Mouse (Mus musculus): Measurements from ENCODE around the gene Thsd4.

The Thsd4 gene

DNA sequence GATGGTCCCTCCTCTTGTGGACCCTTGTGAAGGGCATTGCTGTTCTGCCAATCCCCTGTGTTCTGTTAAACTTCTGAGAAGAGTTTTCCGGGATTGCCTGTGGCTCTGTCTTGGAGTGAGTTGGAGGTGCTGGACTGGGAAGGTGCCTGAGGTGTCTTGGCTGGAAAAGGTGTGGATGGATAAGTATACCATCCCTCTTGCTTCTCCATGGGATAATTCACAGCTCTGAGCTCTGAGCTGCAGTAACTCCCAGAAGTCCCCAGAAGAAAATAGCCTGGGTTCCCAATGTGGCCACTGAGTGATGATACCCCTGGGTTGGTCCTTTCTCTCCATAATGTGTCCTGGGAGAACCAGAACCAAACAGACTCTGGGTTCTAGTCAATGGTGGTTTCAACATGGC is 398.8 kb downstream of the Thsd4 start:
- no peak for DNase-seq

DNA sequence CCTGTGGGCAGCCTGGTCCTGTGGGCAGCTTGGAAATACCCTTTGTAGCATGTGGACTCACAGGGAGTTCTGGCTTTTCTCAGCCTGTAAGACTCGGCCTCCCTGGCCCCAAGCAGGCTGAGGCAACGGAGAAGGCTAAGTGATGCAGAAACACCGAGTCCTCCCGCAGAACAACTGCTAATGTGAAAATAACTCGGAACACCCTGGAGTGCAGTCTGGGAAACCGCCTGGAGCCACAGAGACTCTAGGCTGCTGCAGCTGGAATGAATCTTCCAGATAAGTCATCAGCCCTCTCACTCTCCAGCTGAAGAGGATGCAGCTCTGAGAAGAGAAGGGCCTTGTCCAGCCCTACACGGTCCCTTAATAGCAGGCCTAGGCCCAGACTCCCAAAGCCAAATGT is 402.0 kb downstream of the Thsd4 start:
- DNase-seq, result no peak

DNA sequence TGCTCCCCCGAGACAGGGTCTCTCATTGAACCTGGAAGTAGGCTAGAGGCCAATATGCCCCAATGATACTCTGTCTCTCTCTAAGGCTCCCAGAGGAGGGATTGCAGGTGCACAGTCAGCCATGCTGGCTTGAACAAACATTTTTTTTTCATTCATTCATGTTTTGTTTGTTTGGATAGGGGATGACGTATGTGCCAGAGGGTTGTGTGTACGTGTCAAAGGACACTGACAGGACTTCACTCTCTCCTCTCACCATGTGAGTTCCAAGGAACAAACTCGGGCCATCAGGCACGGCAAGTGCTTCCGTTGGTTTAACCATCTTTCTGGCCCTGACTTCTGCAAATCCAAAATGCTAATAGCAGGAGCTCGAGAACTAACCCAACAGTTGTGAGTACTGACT is 404.0 kb downstream of the Thsd4 start:
- DNase-seq, result no peak

DNA sequence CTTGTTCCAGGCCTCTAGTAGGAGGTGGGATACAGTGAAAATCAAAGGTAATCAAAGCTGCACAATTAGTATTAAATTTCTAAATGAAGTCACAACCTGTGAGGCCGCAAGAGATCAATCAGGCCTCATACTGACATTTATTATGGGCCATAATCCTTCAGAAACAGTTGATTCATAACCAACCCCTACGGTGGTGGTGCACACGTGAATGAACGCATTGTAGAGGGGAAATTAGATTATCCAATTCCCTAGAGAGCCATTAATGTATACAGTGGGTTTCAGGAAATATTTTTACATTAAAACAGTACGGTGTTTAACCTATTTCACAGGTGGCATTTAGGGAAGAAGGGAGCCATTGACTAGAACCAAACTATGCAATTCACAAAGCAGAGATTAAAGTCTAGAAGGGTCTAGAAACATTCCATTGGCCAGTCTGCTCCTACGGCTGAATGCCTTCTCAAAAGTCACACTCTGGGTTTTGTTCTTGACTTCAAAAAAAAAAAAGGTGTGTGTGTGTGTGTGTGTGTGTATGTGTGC is 406.1 kb downstream of the Thsd4 start:
- DNase-seq, result no peak

DNA sequence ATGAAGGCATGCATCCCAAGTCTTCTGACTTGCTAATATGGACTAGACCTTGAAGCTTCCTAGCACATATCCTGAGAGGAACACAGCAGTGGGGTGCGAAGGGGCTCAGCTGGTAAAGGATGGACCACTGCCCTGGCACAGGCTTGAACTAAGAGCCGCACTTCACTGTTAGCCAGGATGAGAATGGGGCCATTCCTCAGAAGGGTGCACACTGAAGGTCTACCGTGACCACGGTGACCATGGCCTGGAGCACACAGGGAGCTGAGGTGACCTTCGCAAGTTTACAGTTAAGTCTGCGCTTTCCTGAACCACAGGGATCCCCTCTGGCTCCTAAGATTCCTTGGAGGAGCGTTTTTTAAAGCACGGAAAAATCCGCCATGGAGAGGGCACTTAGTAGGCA is 406.5 kb downstream of the Thsd4 start:
- DNase-seq, result no peak

DNA sequence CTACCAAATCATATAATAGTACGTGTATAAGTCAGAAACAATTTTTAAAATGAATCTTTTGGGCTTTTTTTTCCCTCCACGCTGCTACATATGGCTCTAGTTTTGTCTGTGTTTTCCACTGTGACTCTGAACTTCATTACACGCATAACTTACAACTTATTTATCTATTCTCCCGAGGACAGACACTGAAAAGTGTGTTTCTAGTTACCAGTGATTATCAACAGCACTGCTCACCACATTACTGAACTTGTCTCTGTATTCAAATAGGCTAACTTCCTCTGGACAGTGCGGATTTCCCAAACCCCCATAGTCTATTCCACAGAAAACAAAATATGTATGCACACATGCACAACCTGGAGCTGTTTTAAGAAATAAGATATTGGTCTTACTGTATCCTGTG is 411.6 kb downstream of the Thsd4 start:
- no peak for DNase-seq

DNA sequence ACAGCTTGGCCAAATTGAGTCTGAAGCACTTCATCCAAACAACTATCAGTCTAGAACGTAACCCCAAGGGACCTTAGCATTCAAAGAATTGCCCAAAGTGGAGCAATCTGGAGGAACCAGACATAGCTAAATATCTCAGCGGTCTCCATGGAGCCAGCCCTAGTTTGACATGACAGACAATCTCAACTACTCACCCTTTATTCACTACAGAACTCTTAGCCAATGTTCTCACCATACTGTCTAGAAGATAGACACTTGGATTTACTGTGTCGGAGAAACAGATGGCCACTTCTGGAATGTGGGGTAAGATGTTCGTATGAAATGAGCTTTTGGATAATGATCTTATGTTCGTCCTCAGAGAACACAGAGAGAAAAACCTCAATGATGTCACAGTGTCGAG is 415.2 kb downstream of the Thsd4 start:
- no peak for DNase-seq

DNA sequence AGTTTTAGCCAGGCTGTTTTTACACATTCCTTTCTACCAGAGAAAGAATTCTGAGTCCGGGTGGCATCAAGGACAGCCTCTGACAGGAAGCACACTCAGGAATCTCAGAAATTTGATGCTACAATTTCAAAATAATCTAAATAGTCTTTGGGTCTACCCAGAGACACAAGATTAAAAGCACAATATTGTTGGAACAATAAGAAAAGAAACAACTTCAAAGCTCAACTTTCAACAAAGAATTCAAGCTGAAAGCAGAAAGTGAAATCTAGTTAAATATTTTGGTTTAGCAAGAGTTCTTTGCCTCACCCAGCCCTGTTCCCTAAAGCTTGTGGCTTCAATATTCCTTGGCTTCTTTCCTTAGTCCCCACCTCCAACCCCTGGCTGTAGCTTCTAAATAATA is 415.7 kb downstream of the Thsd4 start:
- DNase-seq, result no peak

DNA sequence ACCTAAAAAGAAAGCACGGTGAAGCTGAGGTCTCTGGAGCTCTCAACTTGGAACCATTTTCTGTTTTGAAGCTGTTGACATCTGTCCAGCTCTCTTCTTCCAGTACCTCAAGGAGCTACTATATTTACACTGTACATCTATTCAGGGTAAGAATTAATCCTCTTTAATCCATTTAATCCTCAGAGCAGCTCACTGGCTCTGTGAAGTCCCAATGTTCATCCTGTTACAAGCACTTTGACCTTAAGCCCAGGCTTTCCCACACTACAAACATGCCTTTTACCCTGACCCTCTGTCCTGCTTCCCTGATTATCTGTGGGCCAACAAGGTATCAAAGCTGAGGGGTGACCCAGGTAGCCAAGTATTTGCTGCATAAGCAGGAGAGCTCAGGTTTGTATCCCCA is 427.6 kb downstream of the Thsd4 start:
- no peak for DNase-seq

DNA sequence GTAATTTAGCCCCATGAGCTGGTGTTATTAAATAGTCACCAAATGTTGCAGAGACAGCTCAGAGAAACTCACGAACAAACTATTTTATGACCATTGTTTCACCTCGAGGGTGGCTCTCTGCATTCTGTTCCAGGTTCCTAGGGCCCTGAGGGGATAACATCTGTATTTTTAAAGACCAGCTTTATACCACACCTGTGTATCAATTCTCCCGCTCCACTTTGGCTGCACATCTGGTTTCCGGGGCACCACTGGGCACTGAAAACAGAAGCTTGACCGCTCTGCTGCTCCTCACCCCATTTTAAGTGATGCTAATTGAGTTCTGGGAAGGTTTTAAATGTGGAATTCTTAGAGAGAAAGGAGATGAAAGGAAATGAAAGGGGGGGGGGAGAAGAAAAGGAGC is 429.4 kb downstream of the Thsd4 start:
- no peak for DNase-seq

DNA sequence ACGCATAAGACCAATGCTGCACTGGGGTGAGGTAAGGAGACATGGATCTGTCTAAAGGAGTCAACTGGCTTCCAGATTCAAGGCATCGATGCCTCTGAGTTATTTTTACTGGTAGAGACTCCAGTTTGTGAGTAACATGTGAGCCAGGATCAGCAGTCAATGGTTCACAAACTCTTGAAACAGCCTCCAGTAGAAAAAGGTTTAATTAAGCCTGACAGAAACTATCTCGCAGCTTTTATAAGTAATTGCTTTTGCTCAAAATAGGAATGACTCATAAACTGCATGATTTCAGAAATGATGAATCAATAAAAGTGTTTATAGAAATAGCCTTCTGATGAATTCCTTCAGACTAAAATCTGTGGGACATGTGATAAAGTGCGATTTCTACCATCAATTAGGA is 432.4 kb downstream of the Thsd4 start:
- no peak for DNase-seq

DNA sequence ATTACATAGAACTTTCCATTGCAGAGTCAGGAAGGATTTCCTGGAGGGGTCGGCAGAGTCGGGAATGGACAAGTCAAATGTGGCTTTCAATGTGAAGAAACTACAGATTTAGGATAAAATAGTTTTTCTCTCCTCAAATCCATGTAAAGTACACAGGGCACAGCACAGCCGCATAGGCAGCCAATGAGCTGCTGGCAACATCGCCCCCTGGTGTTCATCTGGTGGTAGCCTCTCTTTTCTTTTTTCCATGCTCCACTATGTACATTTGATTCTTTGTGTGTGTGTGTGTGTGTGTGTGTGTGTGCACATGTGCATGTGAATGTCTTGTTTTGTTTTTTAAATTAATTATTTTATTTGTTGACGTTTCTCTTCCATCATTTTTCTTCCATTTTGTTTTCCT is 433.7 kb downstream of the Thsd4 start:
- no peak for DNase-seq

DNA sequence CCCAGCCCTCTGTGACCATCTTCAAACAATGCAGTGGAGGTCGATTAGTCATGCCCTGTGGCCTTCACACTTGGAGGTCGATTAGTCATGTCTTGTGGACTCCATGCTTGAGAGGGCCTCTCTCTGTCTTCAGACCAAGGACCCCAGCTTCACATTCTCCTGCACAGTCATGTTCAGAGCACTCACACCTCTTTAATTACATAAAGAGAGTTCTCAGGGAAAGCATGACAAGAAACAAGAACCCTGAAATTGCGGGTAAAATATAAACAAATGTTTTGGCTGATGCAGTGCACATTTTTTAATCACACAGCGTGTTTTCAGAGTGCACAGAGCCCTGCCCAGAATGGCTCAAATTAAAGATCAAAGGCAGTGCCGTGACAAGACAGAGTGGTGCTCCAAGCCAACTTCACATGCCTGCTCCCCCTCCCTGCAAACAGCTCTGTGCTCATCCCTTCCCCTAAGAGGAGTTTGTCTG is 439.7 kb downstream of the Thsd4 start:
- DNase-seq, result no peak

DNA sequence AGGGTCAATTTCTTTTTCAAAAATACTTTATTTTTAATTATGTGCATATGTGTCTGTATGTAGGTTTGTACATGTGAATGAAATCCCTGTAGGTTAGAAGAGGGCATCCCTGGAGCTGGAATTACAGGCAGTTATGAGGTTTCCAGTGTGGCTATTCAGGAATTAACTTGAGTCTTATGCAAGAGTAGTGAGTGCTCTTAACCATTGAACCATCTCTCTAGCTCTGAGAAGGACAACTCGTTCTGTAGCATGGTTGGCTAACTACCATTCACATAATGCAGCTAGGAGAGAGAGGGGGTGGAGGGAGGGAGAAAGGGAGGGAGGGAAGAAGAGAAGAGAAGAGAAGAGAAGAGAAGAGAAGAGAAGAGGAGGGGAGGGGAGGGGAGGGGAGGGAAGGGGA is 444.1 kb downstream of the Thsd4 start:
- no peak for DNase-seq

DNA sequence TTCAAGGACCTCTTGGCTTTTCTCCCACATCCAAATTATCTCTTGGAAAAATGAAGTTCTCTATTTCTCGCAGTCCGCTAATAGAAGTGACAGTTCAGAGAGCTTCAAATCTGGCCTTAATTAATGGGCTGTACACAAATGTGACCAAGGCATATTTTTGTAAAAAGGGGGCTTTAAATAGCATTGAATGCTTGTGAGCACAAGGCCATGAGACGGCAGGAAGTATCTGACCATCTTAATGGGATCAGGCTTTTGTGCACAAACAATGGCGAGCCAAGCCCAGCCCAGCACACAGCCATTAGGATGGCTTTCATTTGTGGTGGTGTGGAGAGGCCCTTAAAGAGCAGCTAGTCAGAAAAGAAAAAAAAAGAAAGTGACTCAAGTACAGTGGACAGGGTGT is 445.4 kb downstream of the Thsd4 start:
- DNase-seq, result no peak

DNA sequence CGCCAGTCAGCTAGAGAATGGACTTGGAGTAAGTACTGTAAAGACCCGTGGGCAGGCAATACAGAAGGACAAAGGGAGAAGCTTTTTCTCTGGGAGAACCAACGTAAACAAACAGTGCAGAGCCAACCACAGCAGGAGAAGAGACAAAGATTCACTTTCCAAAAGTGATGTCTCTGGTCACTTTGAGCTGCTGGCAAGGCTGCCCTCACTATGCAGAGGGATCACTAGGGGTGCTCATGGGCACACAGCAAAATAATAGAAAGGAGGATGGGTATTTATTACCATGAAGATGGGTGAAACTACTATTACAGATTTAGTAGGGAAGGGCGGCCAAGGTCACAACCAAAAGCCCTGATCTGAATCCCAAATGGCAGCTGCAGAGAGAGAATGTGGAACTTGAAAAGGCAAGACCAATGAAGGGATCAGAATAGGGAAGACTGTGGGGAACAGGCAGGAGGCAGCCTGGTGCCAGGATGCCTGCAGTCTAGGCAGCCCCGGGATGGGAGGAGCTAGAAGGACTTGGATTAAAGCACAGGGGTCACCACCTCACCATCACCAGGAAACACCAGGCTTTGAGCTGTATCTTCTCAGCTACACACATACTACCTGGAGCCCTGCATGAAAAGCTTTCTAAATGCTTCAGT is 450.1 kb downstream of the Thsd4 start:
- no peak for DNase-seq

DNA sequence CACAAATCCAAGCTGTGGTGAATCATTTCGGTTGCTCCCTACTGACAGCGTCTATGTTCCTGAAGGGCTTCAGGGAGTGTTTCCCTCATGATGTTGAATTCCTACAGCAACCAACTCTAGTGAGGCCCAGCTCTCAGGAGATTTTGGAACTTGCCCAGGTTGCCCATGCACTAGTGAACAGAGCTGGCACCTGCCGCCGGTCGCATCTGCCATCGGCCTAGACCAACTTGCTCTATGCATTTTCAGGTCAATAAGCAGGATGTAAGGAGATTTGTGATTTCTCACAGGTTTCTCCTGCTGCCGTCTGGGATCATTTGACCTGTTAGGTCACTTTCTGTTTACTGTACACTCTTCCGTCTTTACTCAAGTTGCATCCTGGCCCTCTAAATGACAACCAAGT is 454.6 kb downstream of the Thsd4 start:
- no peak for DNase-seq

DNA sequence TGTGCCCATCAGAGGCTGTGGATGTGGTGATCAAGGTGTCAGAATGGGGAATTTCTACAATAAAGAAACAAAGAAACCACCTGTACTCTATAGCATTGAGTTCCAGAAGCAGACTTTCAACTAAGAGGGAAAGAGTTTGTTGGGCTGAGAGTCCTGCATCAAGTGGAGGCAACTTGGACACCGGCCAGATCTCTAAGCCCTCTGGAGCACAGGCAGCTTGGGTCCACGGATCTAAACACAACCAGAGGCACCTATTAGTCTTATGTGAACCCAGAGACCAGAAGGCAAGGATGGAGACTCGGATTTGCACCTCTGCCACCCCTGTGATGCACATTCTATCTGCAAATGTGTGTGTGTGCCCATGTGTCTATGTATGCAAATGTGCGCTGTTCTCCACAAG is 456.7 kb downstream of the Thsd4 start:
- no peak for DNase-seq

DNA sequence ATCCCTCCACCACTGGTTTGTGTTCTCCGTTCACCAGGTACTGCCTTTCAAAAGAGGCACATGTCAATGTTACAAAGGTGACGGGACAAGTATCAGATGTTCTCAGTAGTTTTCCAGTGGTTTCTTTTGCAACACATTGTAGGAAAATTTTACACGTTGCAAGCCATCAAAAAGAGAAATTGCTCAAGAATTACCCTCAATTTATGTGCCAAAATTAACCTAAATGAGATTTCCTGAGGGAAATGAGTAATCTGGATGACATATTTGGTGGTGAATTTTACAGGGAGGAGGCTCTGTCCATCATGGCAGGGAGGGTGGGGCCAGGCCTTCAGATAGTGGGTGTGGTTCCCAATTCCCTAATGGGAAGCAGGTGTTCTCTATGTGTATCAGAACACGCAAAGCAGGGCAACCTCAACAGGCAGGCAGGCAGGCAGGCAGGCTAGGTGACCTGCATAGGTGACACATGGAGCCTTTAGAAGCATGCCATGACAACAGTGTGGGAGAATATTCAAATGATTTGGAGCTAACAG is 458.6 kb downstream of the Thsd4 start:
- no peak for DNase-seq

DNA sequence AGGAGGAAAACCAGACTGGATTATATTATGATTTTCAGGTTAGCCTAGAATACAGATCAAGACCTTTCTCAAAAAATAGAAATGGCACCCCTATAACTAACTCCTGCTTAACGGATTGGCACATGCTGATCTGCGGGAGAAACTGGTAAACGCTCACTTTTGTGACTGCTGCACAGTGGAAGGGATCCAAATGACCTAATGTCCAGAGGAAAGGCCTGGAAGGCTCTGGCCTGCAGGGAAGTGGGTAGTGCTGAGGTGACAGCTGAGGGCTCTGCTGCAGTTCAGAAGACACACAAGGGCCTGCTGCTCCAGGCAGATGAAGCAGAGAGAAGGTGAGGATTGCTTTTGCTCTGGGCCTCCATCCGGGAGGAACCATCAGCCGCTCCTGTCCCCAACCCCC is 465.7 kb downstream of the Thsd4 start:
- no peak for DNase-seq

DNA sequence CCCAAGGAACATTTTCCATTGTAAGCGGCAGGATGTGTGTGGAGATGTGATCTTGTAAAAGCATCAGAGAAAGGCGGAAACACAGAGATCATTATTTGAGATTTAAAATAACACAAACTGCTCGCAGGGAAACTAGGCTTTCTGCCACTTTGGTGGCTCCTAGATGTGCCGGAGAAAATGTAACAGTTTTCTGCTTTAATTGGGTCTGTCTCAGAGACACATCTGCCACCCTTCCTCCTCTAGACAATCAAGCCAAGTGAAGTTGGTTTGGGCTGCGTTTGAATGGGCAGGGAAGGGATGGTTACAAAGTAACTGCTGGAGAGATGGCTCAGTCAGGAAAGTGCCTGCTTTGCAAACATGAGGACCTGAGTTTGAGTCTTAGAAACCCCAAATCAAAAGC is 466.9 kb downstream of the Thsd4 start:
- peak; percentile 69 for DNase-seq

DNA sequence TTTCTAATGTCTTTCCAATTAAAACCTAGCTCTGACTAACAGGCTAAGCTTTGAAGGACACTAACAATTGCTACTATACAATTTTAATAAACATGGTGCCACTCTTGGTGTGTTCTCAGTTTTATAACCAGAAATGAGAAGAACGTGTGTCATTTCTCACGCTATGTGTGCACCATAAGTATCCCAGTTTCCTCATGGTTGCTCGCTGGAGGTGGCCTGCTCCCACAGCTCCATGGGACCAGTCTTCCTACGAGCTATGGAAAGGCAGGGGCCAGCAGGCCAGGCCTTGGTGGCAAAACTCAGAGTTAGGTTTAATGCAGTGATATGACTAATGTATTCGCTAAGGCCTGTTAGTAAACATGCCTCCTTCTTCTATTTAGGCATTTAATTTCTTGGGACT is 468.7 kb downstream of the Thsd4 start:
- DNase-seq, result no peak

DNA sequence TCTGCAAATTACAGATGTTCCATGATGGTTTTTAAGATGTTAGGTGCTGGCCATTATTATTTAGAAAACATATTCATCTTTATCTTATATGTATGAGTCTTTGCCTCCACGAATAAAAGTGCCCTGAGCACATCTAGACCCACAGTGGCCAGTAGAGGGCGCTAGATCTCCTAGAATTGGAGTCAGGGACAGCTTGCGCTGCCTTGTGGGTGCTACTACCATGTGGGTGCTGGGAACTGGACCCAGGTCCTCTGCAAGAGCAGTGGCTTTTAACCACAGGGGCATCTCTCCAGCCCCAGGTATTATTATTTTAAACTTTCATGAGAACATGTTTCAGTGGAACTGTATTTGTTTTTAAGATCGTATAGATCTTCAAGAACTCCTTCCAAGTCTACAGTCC is 469.4 kb downstream of the Thsd4 start:
- no peak for DNase-seq

DNA sequence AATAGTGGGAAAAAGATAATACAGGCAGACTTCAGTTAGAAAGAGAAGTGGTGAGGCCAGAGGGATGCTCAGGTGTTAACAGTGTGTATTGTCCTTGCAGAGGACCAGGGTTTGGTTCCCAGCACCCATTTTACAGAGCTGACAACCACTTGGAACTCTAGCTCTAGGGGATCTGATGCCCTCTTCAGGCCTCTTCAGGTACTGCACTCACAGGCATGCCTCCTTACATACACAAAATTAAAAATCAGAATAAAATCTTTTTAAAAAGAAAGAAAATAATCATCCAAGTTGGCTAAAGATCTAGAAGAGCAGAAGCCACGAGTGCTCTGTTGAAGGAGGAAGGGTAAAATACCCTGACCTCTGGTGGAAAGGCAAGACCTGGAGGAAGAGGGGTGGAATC is 478.7 kb downstream of the Thsd4 start:
- no peak for DNase-seq

DNA sequence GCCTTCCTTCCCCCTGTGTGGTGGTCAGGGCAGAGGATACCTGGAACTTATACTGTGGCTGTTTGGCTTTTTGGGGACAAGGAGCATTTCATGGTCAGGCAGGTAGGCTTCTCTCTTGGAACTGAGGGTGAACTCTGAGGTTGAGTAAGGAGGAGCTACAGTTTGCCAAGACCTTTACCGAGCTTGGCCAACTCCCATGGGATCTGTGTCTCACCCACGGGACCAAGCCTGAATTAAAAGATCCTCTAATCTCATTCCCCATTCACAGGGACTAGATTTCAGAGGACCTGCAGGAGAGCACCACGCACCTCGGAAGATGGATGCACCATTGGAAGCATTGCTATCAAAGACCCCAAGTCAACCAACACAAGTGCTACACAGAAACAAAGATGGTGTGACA is 487.0 kb downstream of the Thsd4 start:
- no peak for DNase-seq
